Mouse (Mus musculus) brain, adult 10 weeks (tissue): Measurements from ENCODE around the gene Etv1. TPM values are rescaled to one million over a fixed set of nuclear protein-coding genes. Genes with fewer than 3 reads are reported as not detected.

ENCODE experiments used
- polyA plus RNA-seq: library from polyadenylated mRNA; stranded (reverse); fragments of 350-450 nt; fragmentation: Illumina TruSeq; extraction: RNeasy Lipid Tissue Mini Kit (QIAGEN cat#74804); gene quantifications from one replicate; pipeline ENCODE4 v1.2.3, GENCODE M21; 2015; ENCODE audit warnings: low read depth, low replicate concordance

The Etv1 gene
- polyA plus RNA-seq: 48.0 TPM

DNA sequence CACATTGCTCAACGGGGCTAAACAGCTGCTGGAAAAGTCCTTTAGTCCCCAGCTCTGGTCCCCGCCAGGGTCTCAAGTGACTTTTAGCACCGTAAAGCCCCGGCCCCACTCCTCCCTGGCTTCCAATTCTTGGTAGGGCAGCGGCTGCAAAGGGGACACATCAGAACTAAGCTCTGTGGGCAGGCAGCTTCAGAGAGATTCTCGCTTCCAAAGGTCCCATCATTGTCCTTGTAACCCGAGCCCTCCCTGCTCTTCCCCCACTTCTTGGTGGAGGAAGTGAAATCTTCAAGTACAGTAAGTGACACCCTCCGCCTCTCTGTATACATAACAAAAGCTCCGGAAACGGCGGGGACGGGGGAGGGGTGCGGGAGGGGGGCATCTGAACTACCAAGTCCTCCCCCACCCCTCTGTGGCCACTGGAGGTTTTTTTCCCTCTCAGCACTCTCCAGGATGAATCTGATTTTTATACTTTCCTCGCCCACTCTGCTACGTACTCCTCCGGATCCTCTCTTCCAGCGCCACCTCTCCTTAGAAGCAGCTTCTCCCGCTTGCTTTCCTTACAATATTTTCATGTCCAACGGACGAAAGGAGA, at the start of gene Etv1:
Gene Etv1 (plus strand): TSS at position 195 of the 592 bp plus-strand sequence.

